Mouse (Mus musculus): Measurements from ENCODE around the gene Pcgf5. TPM values are rescaled to one million over a fixed set of nuclear protein-coding genes. Genes with fewer than 3 reads are reported as not detected.

The Pcgf5 gene
- polyA plus RNA-seq, 1 experiment from 2014 or later = 7.1 TPM

- no peak for ATAC-seq (ENCODE audit: low FRiP score, low read depth)
- 91% methylated on average over 9 of the region's 9 CpGs for WGBS
- H3K27me3 ChIP-seq = peaks cover 64% of the 10 kb centered on the region
Observed at GRCm38 (mm10) chr19:36350870-36351269, 2.8 kb downstream of the Pcgf5 start.

GRCm38 (mm10) chr19:36362541-36362940, 14.4 kb downstream of the Pcgf5 start:
- WGBS = 82% methylated on average over 5 of the region's 5 CpGs

More at GRCm38 (mm10) chr19:36350870-36351269, 2.8 kb downstream of the Pcgf5 start:
- Histone ChIP-seq H3K27ac (no peak overlapping the region), H3K9ac (no peak overlapping the region), H3K4me1 (peaks cover 8% of the 10 kb centered on the region; the same call in 1 of the 2 replicates), H3K9me3 (no peaks in the 10 kb centered on the region), H3K4me2 (replicated peaks) (no peak overlapping the region), H3K36me3 (no peaks in the 10 kb centered on the region), H3K4me3 (no peak overlapping the region)

GRCm38 (mm10) chr19:36364757-36365156, 16.6 kb downstream of the Pcgf5 start:
- H3K36me3 ChIP-seq = no peaks in the 10 kb centered on the region
- H3K27me3 ChIP-seq = no peaks in the 10 kb centered on the region
- no peak overlapping the region for H3K4me3 ChIP-seq
- 94% methylated on average over 8 of the region's 8 CpGs for WGBS
- no peaks in the 10 kb centered on the region for H3K4me1 ChIP-seq
- no peaks in the 10 kb centered on the region for H3K9me3 ChIP-seq
- no peak overlapping the region for H3K27ac ChIP-seq
- H3K9ac ChIP-seq = no peak overlapping the region
- ATAC-seq (ENCODE audit: low FRiP score, low read depth) = no peak
- H3K4me2 ChIP-seq (replicated peaks) = no peak overlapping the region

More at GRCm38 (mm10) chr19:36362541-36362940, 14.4 kb downstream of the Pcgf5 start:
- H3K4me3 ChIP-seq = no peak overlapping the region
- no peak overlapping the region for H3K4me2 ChIP-seq (replicated peaks)
- no peak for ATAC-seq (ENCODE audit: low FRiP score, low read depth)
- H3K27me3 ChIP-seq = no peaks in the 10 kb centered on the region
- H3K4me1 ChIP-seq = no peaks in the 10 kb centered on the region
- no peak overlapping the region for H3K9ac ChIP-seq
- H3K9me3 ChIP-seq = no peaks in the 10 kb centered on the region
- no peak overlapping the region for H3K27ac ChIP-seq
- no peaks in the 10 kb centered on the region for H3K36me3 ChIP-seq

GRCm38 (mm10) chr19:36371478-36371877, 23.4 kb downstream of the Pcgf5 start:
- ATAC-seq (ENCODE audit: low FRiP score, low read depth) = no peak

DNA sequence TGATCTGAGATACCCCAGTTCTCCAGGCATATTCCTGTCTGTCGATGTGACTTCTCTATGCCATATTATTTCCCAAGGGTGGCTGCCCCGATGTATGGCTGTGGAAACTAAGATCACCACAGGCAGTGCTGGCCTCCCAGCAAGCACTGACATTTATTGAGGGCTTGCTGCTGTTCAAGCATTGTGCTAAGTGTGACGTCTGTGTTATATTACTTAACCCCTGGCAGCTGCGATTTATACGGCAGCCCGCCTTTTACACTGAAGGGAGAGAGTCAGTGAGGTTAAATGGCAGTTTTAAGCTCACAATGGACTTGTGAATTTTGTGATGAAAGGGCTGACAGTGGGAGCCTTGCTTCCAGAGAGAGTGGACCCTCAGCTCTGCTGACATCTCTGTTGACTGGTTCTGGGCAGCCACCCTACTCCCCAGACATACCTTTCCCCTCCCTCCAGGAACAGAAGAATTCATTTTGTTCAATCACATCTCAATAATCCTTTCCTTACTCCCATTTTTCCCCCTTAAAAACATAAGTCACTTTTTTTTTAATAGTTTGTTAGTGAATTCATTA, 25.0 kb downstream of the Pcgf5 start:
- Histone ChIP-seq H3K27ac (no peak overlapping the region), H3K9me3 (no peaks in the 10 kb centered on the region)
- 12% methylated on average over 6 of the region's 6 CpGs for WGBS

More at GRCm38 (mm10) chr19:36371478-36371877, 23.4 kb downstream of the Pcgf5 start:
- no peaks in the 10 kb centered on the region for H3K9me3 ChIP-seq
- 75% methylated on average over 10 of the region's 10 CpGs for WGBS
- H3K27ac ChIP-seq = no peak overlapping the region
- H3K36me3 ChIP-seq = no peaks in the 10 kb centered on the region
- H3K4me1 ChIP-seq = peaks cover 4% of the 10 kb centered on the region; the same call in 1 of the 2 replicates
- H3K27me3 ChIP-seq = no peaks in the 10 kb centered on the region
- no peak overlapping the region for H3K9ac ChIP-seq
- no peak overlapping the region for H3K4me2 ChIP-seq (replicated peaks)
- H3K4me3 ChIP-seq = no peak overlapping the region

DNA sequence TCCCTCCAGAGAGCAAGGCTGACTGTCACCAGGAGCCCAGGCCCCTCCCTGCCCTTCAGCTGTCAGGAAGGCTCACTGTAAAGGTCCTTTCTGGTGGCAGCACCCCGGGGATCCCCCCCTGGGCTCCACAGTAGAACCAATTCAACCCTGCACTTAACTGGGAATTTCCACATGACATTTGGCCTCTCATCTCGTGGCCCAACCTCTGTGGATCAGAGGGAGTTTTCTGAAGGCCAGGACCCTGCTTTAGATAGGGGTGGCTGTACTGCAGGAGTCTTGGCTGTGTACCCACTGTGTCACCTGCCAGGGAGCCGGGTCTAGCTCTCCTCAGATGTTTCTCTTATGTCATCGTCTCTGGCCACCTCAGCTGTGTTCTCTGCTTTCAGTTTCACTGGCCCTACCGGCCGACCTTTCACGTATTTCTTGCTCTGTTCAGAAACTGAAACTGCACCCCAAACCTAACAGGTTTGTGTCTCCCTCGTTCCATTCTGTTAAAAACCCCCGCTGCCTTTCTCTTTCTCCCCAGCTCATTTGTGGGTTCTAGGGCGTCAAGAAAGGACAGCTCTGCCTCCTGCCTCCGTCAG, 27.2 kb downstream of the Pcgf5 start:
- Histone ChIP-seq H3K4me3 (no peak overlapping the region), H3K36me3 (no peaks in the 10 kb centered on the region), H3K4me1 (peaks cover 4% of the 10 kb centered on the region; the same call in 1 of the 2 replicates), H3K4me2 (replicated peaks) (no peak overlapping the region), H3K27ac (no peak overlapping the region), H3K9me3 (no peaks in the 10 kb centered on the region), H3K27me3 (peaks cover 3% of the 10 kb centered on the region; the same call in 1 of the 2 replicates), H3K9ac (no peak overlapping the region)
- ATAC-seq (ENCODE audit: low FRiP score, low read depth) = no peak
- 78% methylated on average over 11 of the region's 11 CpGs for WGBS

More for the DNA sequence above, 25.0 kb downstream of the Pcgf5 start:
- peaks cover 4% of the 10 kb centered on the region; the same call in 1 of the 2 replicates for H3K4me1 ChIP-seq
- ATAC-seq (ENCODE audit: low FRiP score, low read depth) = no peak
- no peak overlapping the region for H3K4me2 ChIP-seq (replicated peaks)
- H3K4me3 ChIP-seq = no peak overlapping the region
- H3K27me3 ChIP-seq = peaks cover 3% of the 10 kb centered on the region; the same call in 1 of the 2 replicates
- no peak overlapping the region for H3K9ac ChIP-seq
- no peaks in the 10 kb centered on the region for H3K36me3 ChIP-seq

DNA sequence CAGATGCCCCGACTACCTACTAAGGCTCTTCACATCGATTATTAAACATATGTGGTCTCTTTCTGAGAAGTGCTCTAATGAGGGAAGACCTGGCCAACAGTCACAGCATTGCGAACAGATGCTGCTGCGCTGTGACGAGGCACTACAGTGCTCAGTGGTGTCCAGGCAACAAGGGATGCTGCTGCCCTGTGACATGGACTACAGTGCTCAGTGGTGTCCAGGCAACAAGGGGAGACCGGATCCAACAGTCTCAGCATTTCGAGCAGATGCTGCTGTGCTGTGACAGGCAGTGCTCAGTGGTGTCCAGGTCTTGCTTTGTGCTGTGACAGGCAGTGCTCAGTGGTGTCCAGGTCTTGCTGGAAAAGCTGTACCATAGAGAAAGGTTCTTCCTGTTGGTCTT, 29.6 kb downstream of the Pcgf5 start:
- Histone ChIP-seq H3K9me3 (no peaks in the 10 kb centered on the region), H3K36me3 (no peaks in the 10 kb centered on the region), H3K9ac (no peak overlapping the region), H3K27me3 (peaks cover 3% of the 10 kb centered on the region; the same call in 1 of the 2 replicates), H3K4me2 (replicated peaks) (no peak overlapping the region), H3K27ac (no peak overlapping the region), H3K4me1 (peaks cover 4% of the 10 kb centered on the region; the same call in 1 of the 2 replicates), H3K4me3 (no peak overlapping the region)
- WGBS = 86% methylated on average over 7 of the region's 7 CpGs
- ATAC-seq (ENCODE audit: low FRiP score, low read depth) = no peak

- Histone ChIP-seq H3K36me3 (no peaks in the 10 kb centered on the region), H3K4me1 (no peaks in the 10 kb centered on the region), H3K4me2 (replicated peaks) (no peak overlapping the region), H3K9me3 (no peaks in the 10 kb centered on the region), H3K9ac (no peak overlapping the region), H3K27me3 (peaks cover 3% of the 10 kb centered on the region; the same call in 1 of the 2 replicates), H3K4me3 (no peak overlapping the region), H3K27ac (no peak overlapping the region)
- ATAC-seq (ENCODE audit: low FRiP score, low read depth) = no peak
- 75% methylated on average over 15 of the region's 15 CpGs for WGBS
Observed at GRCm38 (mm10) chr19:36378511-36379232, 30.6 kb downstream of the Pcgf5 start.

DNA sequence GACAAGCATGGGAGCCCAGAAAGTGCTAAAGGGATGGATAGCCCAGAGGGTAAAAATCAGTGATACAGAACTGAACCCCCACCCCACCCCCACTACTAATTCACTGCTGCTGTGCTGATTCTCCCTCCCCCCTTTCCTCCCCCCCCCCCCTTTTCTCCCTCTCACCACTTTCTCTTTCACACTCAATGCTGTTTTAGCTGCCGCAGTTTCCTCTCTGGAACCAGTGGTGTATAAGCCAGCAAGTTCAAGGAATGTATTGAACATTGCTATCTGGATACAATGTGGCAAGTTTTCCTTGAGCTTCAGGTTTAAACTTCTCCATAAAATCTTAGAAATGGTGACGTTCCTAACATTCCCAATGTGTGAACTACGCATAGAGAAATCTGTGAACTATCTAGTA, 34.8 kb downstream of the Pcgf5 start:
- H3K9me3 ChIP-seq = no peaks in the 10 kb centered on the region
- H3K4me3 ChIP-seq = no peak overlapping the region
- no peak overlapping the region for H3K9ac ChIP-seq
- WGBS = 83% methylated on average over 3 of the region's 3 CpGs
- H3K4me1 ChIP-seq = no peaks in the 10 kb centered on the region
- no peak overlapping the region for H3K4me2 ChIP-seq (replicated peaks)
- no peak for ATAC-seq (ENCODE audit: low FRiP score, low read depth)
- peaks cover 2% of the 10 kb centered on the region; the same call in 1 of the 2 replicates for H3K27me3 ChIP-seq
- H3K36me3 ChIP-seq = no peaks in the 10 kb centered on the region
- H3K27ac ChIP-seq = no peak overlapping the region

DNA sequence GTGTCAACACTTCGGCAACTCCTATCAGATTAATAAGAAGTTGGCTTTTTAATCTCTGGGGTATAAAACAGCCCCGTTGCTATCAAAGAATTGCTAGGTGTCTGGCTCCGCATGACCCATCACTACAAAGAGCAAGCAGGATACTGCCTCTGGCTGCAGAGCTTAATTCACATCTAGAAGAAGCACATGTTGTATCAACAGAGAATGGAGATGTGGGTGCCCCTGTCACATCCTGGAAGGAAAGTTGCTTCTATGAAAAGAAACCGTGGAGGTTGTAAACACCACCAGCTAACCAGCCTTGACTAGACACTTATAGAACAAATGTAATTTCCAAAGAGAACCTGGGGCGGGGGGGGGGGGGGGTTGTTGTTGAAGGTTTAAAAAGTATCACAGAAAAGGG, 35.9 kb downstream of the Pcgf5 start:
- Histone ChIP-seq H3K9ac (no peak overlapping the region), H3K4me2 (replicated peaks) (no peak overlapping the region), H3K36me3 (no peaks in the 10 kb centered on the region), H3K27ac (no peak overlapping the region), H3K27me3 (no peaks in the 10 kb centered on the region), H3K9me3 (no peaks in the 10 kb centered on the region), H3K4me1 (0 out of 2 replicates have a peak, but pooled peaks cover 5% of the 10 kb centered on the region), H3K4me3 (no peak overlapping the region)
- ATAC-seq (ENCODE audit: low FRiP score, low read depth) = no peak
- WGBS = 81% methylated on average over 5 of the region's 5 CpGs

- Histone ChIP-seq H3K9ac (no peak overlapping the region), H3K4me1 (0 out of 2 replicates have a peak, but pooled peaks cover 5% of the 10 kb centered on the region), H3K27me3 (no peaks in the 10 kb centered on the region), H3K36me3 (no peaks in the 10 kb centered on the region), H3K27ac (no peak overlapping the region), H3K4me3 (no peak overlapping the region), H3K4me2 (replicated peaks) (no peak overlapping the region), H3K9me3 (no peaks in the 10 kb centered on the region)
- no peak for ATAC-seq (ENCODE audit: low FRiP score, low read depth)
- 24% methylated on average over 2 of the region's 2 CpGs for WGBS
Observed at GRCm38 (mm10) chr19:36384426-36384825, 36.3 kb downstream of the Pcgf5 start.

GRCm38 (mm10) chr19:36388502-36388901, 40.4 kb downstream of the Pcgf5 start:
- no peak overlapping the region for H3K9ac ChIP-seq
- no peaks in the 10 kb centered on the region; the same call in 1 of the 2 replicates for H3K27me3 ChIP-seq
- no peak for ATAC-seq (ENCODE audit: low FRiP score, low read depth)
- H3K36me3 ChIP-seq = no peaks in the 10 kb centered on the region
- no peak overlapping the region for H3K4me2 ChIP-seq (replicated peaks)
- H3K9me3 ChIP-seq = no peaks in the 10 kb centered on the region
- H3K27ac ChIP-seq = no peak overlapping the region
- no peak overlapping the region for H3K4me3 ChIP-seq
- 0 out of 2 replicates have a peak, but pooled peaks cover 5% of the 10 kb centered on the region for H3K4me1 ChIP-seq
- WGBS = 29% methylated on average over 5 of the region's 5 CpGs

All from limb, embryonic 13.5 days (tissue).